Mouse (Mus musculus): ENCODE results near the gene Pex6. TPM values are rescaled to one million over a fixed set of nuclear protein-coding genes. Genes with fewer than 3 reads are reported as not detected.

Gene Pex6
- polyA plus RNA-seq, 1 experiment from 2014 or later: 18.1 TPM

Other genes starting within 250 kb of the Pex6 start
- gene Ttbk1, start 223.8 kb upstream of the Pex6 start, polyA plus RNA-seq (2014; fragmentation: Nextera tagmentation; extraction: Ambion mirVana): 0.27 and 0.58 TPM in 2 replicates
- gene Dnph1, start 214.8 kb upstream of the Pex6 start, polyA plus RNA-seq (2014; fragmentation: Nextera tagmentation; extraction: Ambion mirVana): 59.7 and 62.3 TPM in 2 replicates
- gene Cul9, start 165.1 kb upstream of the Pex6 start, polyA plus RNA-seq (2014; fragmentation: Nextera tagmentation; extraction: Ambion mirVana): 3.8 and 3.9 TPM in 2 replicates
- 8.3 and 9.8 TPM in 2 replicates for gene Srf, start 155.3 kb upstream of the Pex6 start, polyA plus RNA-seq (2014; fragmentation: Nextera tagmentation; extraction: Ambion mirVana)
- 50.3 and 60.4 TPM in 2 replicates for gene Ptk7, start 82.0 kb upstream of the Pex6 start, polyA plus RNA-seq (2014; fragmentation: Nextera tagmentation; extraction: Ambion mirVana)
- gene Klc4, start 65.4 kb upstream of the Pex6 start, polyA plus RNA-seq (2014; fragmentation: Nextera tagmentation; extraction: Ambion mirVana): 23.8 and 25.7 TPM in 2 replicates
- 106 and 126 TPM in 2 replicates for gene Mrpl2, start 65.2 kb upstream of the Pex6 start, polyA plus RNA-seq (2014; fragmentation: Nextera tagmentation; extraction: Ambion mirVana)
- gene Cul7, start 61.1 kb upstream of the Pex6 start, polyA plus RNA-seq (2014; fragmentation: Nextera tagmentation; extraction: Ambion mirVana): 34.6 and 36.3 TPM in 2 replicates
- gene Rrp36, start 37.1 kb upstream of the Pex6 start, polyA plus RNA-seq (2014; fragmentation: Nextera tagmentation; extraction: Ambion mirVana): 59.8 and 61.3 TPM in 2 replicates
- gene Mea1, start 32.7 kb upstream of the Pex6 start, polyA plus RNA-seq (2014; fragmentation: Nextera tagmentation; extraction: Ambion mirVana): 153 and 160 TPM in 2 replicates
- 117 and 121 TPM in 2 replicates for gene Klhdc3, start 30.5 kb upstream of the Pex6 start, polyA plus RNA-seq (2014; fragmentation: Nextera tagmentation; extraction: Ambion mirVana)
- gene Ppp2r5d, start 6.4 kb upstream of the Pex6 start, polyA plus RNA-seq (2014; fragmentation: Nextera tagmentation; extraction: Ambion mirVana): 122 and 135 TPM in 2 replicates
- 0.35 TPM in 1 of 2 replicates, not detected in the other for gene Gnmt, start 17.7 kb downstream of the Pex6 start, polyA plus RNA-seq (2014; fragmentation: Nextera tagmentation; extraction: Ambion mirVana)
- 49.1 and 52.4 TPM in 2 replicates for gene Cnpy3, start 40.8 kb downstream of the Pex6 start, polyA plus RNA-seq (2014; fragmentation: Nextera tagmentation; extraction: Ambion mirVana)
- gene Ptcra, start 52.2 kb downstream of the Pex6 start, polyA plus RNA-seq (2014; fragmentation: Nextera tagmentation; extraction: Ambion mirVana): 0.48 and 0.91 TPM in 2 replicates
- gene 2310039H08Rik, start 61.2 kb downstream of the Pex6 start, polyA plus RNA-seq (2014; fragmentation: Nextera tagmentation; extraction: Ambion mirVana): 41.8 and 43.4 TPM in 2 replicates
- gene Rpl7l1, start 71.2 kb downstream of the Pex6 start, polyA plus RNA-seq (2014; fragmentation: Nextera tagmentation; extraction: Ambion mirVana): 195 and 196 TPM in 2 replicates
- 4.6 and 5.9 TPM in 2 replicates for gene Bicral, start 147.0 kb downstream of the Pex6 start, polyA plus RNA-seq (2014; fragmentation: Nextera tagmentation; extraction: Ambion mirVana)
- gene Tbcc, start 179.2 kb downstream of the Pex6 start, polyA plus RNA-seq (2014; fragmentation: Nextera tagmentation; extraction: Ambion mirVana): 73.0 and 73.3 TPM in 2 replicates
- gene Prph2, start 199.0 kb downstream of the Pex6 start, polyA plus RNA-seq (2014; fragmentation: Nextera tagmentation; extraction: Ambion mirVana): not detected in 2 replicates